Mouse (Mus musculus) forebrain, embryonic 15.5 days (tissue): Measurements from ENCODE around the gene Taf6l. TPM values are rescaled to one million over a fixed set of nuclear protein-coding genes. Genes with fewer than 3 reads are reported as not detected.

Source experiments
- ATAC-seq: fragments of 200-750 bp; cut with Nextera tagmentation; replicated peaks from 2 replicates; pipeline ENCODE4 v1.8.0; 2017; ENCODE audit warnings: mild to moderate bottlenecking, moderate TSS enrichment, moderate library complexity
- H3K27ac ChIP-seq: fragments of 300-500 bp; sonication (generic); replicated peaks from 2 replicates; pipeline ENCODE4 v1.5.1; 2015; ENCODE audit warnings: mild to moderate bottlenecking, inconsistent platforms
- H3K27me3 ChIP-seq: fragments of 300-500 bp; sonication (generic); 2 replicates; pipeline ENCODE4 v1.6.1; 2015; ENCODE audit warnings: inconsistent platforms
- H3K36me3 ChIP-seq: fragments of 300-500 bp; sonication (generic); 2 replicates; pipeline ENCODE4 v1.6.1; 2015; ENCODE audit warnings: mild to moderate bottlenecking, inconsistent platforms
- H3K4me1 ChIP-seq: fragments of 300-500 bp; sonication (generic); 2 replicates; pipeline ENCODE4 v1.6.1; 2015; ENCODE audit warnings: inconsistent platforms
- H3K4me2 ChIP-seq: fragments of 300-500 bp; sonication (generic); replicated peaks from 2 replicates; pipeline ENCODE4 v1.6.1; 2015; ENCODE audit warnings: mild to moderate bottlenecking, inconsistent platforms
- H3K4me3 ChIP-seq: fragments of 300-500 bp; sonication (generic); 2 replicates; pipeline ENCODE4 v1.5.1; 2015; ENCODE audit warnings: mild to moderate bottlenecking, inconsistent platforms
- H3K9ac ChIP-seq: fragments of 300-500 bp; sonication (generic); replicated peaks from 2 replicates; pipeline ENCODE4 v1.6.1; 2015; ENCODE audit warnings: mild to moderate bottlenecking, inconsistent platforms
- H3K9me3 ChIP-seq: fragments of 300-500 bp; sonication (generic); 2 replicates; pipeline ENCODE4 v1.6.1; 2016; ENCODE audit warnings: inconsistent platforms
- WGBS: fragments of 180-500 bp; shearing (Covaris S2); methylation state at CpG from one replicate; pipeline ENCODE4 v1.1.7; 2015; ENCODE audit warnings: mixed read lengths; 5-methylcytosine and 5-hydroxymethylcytosine counted together
- polyA plus RNA-seq: library from polyadenylated mRNA; unstranded; fragments of >200 nt; fragmentation: Nextera tagmentation; extraction: Ambion mirVana; gene quantifications from 2 replicates; pipeline ENCODE4 v1.2.1, GENCODE M21; 2015

Taf6l gene
- polyA plus RNA-seq, 1 experiment from 2014 or later, result 32.2 TPM

DNA sequence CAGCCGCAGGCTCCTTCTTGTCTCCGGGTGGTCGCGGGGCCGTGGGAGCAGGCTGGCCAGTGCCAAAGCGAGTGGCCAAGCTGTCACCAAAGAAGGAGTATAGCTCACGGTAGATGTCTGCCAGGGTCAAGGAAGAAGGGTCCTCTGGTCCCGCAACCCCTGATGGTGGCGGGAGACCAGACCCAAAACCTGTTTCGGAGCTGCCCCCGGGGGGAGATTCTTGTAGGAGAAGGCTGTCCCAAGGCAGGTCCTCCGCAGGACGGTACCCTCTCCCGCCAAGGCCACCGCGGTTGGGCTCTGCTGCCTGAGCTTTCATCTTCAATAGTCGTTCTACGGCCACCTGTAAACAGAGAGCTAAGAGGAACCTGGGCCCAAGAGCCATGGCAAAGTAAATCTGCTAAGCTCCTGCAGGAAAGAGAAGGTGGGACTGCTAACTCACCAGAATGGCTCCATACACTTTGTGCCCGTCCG is 11.2 kb downstream of the Taf6l start:
- Histone ChIP-seq H3K36me3 (peaks cover 27% of the 10 kb centered on the region), H3K4me1 (peaks cover 45% of the 10 kb centered on the region), H3K4me2 (peak overlapping the region; percentile 80), H3K27ac (peak overlapping the region; percentile 99), H3K9ac (peak overlapping the region; percentile 91), H3K4me3 (peak overlapping the region; percentile 77), H3K9me3 (no peaks in the 10 kb centered on the region), H3K27me3 (no peaks in the 10 kb centered on the region)
- ATAC-seq, result no peak; the same call in 1 of the 2 replicates
- 5% methylated on average over 20 of the region's 20 CpGs for WGBS

DNA sequence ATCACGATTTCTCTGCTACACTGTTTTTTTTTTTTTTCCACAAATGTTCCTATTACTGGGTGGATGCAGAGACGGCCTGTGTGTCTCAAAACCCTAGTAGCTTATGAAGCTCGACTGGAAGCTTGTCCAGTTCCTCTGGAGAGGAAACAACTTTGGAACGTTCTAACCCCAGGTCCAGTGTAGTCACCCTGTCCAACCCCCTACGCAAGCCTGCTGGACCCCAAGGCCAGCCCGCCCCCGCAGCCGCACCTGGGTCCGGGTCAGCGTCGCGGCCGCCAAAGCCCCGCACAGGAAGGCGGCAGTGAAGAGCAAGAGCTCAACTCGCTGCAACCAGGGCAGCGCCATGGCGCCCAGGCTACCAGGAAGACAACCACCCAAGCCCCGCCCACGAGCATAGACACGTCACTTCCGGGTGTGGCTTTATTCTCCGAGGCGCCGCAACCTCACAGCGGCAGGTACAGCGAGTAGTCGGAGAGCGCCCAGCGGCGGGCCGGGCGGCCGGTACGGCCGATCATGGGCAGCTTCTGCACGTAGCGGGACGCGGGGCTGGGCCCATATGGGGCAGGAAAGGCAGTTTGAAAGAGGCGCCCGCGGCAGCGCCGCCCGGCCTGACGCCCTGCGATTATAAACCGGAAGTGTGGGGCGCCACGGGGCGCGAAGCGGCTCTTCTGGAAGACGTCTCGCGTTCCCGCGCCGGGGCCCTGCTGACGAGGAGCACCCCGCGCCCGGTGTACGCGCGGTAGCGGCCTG is 12.0 kb downstream of the Taf6l start, which contains the start of gene Tmem179b:
Gene Tmem179b (minus strand): TSS at position 382 of the 750 bp plus-strand sequence.
- Histone ChIP-seq H3K27me3 (no peaks in the 10 kb centered on the region), H3K9ac (peak within 1 kb of the TSS; percentile 91), H3K4me3 (peak within 1 kb of the TSS; percentile 77), H3K9me3 (no peaks in the 10 kb centered on the region), H3K36me3 (peaks cover 33% of the 10 kb centered on the region), H3K27ac (peak within 1 kb of the TSS; percentile 99), H3K4me2 (peak within 1 kb of the TSS; percentile 80), H3K4me1 (peaks cover 45% of the 10 kb centered on the region)
- under 1% methylated on average over 68 of the region's 68 CpGs for WGBS
- ATAC-seq, result peak; percentile 95

DNA sequence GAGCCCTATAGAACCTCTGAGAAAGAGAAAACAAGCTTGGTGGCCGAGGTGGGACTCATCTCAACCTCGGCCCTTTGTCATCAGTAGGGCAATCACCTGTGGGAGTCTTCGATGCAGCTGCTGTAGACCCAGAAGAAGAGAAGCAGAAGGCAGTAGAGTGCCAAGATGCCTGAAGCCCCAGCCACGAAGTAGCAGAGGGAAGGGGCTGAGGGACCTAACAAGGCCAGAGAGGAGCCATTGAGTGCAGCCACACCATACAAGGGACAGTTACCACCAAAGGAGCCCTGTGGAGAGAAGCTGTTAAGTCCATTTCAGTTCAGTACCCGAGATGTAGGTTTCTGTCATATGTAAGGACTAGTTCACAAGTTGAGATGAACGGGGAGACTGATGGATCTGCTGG is 12.8 kb downstream of the Taf6l start:
- Histone ChIP-seq H3K27me3 (no peaks in the 10 kb centered on the region), H3K27ac (peak overlapping the region; percentile 99), H3K4me3 (peak overlapping the region; percentile 77), H3K9me3 (no peaks in the 10 kb centered on the region), H3K4me2 (peak overlapping the region; percentile 80), H3K36me3 (peaks cover 37% of the 10 kb centered on the region), H3K4me1 (peaks cover 45% of the 10 kb centered on the region), H3K9ac (peak overlapping the region; percentile 91)
- no peak for ATAC-seq
- WGBS, result 67% methylated on average over 6 of the region's 6 CpGs

DNA sequence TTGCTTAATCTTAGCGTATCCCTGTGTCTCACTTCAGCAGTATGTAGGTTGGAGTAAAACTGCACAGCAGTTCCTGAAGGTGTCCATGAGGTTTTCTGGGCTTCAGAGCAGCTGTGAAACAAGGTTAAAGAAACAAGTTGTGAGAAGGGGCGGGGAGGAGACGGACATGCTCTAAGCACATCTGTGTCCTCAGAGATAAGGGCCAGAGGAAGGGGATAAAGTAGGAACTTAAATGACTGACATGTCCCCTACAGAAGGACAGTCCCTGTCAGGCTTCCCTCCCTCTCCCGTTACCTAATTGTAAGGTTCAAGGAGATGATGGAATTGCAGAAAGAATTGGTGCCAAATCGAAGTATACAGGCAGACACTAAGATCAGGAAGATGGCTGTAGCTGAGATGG is 13.2 kb downstream of the Taf6l start:
- peaks cover 37% of the 10 kb centered on the region for H3K36me3 ChIP-seq
- 90% methylated on average over 5 of the region's 5 CpGs for WGBS
- H3K27ac ChIP-seq, result peak overlapping the region; percentile 99
- H3K9me3 ChIP-seq, result no peaks in the 10 kb centered on the region
- H3K4me1 ChIP-seq, result peaks cover 45% of the 10 kb centered on the region
- H3K4me2 ChIP-seq, result peak overlapping the region; percentile 80; the same call in 1 of the 2 replicates
- no peak for ATAC-seq
- peak overlapping the region; percentile 77; the same call in 1 of the 2 replicates for H3K4me3 ChIP-seq
- 0 out of 2 replicates have a peak overlapping the region, but pooled peaks have one; percentile 91 for H3K9ac ChIP-seq
- H3K27me3 ChIP-seq, result no peaks in the 10 kb centered on the region

DNA sequence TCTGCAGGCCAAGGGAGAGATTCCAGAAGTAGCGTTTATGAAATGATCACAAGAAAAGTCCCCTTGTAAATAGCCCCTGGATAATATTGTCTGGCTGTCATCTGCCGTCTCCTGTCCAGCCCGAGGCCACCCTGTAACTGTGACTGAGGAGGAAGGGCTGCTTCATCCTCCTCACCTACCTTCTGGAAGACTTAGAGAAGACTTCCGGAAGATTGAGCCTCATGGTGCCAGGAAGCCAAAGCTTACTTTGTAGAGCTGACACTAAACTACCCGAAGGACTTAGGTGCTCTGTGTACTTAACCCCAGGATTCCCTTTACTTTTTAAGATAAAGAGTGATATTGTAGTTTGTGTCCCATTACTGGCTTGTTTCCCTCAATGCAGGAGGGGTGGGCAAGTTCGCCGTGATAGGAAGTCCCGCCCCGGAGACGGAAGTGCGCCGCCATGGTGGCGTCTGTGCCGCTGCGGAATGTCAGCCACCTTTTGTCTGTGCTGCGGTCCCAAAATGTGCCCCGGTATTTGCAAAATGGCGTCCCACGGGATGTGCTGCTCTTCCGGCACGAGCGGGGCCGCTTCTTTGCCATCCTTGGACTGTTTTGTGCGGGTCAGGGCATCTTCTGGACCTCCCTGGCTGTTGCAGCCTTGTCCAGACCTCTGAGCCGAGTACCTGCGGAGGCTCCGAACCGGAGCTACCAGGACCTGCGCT is 15.5 kb downstream of the Taf6l start, which contains the start of gene Tmem223:
Gene Tmem223 (plus strand): TSS at position 430 of the 704 bp plus-strand sequence.
- H3K36me3 ChIP-seq, result peaks cover 57% of the 10 kb centered on the region
- H3K9ac ChIP-seq, result peak within 1 kb of the TSS; percentile 95
- no peaks in the 10 kb centered on the region for H3K9me3 ChIP-seq
- WGBS, result 17% methylated on average over 29 of the region's 29 CpGs
- H3K27ac ChIP-seq, result peak within 1 kb of the TSS; percentile 92
- H3K4me3 ChIP-seq, result peak within 1 kb of the TSS; percentile 77
- H3K4me1 ChIP-seq, result peaks cover 41% of the 10 kb centered on the region
- ATAC-seq, result peak; percentile 64
- H3K4me2 ChIP-seq, result peak within 1 kb of the TSS; percentile 58
- no peaks in the 10 kb centered on the region for H3K27me3 ChIP-seq

DNA sequence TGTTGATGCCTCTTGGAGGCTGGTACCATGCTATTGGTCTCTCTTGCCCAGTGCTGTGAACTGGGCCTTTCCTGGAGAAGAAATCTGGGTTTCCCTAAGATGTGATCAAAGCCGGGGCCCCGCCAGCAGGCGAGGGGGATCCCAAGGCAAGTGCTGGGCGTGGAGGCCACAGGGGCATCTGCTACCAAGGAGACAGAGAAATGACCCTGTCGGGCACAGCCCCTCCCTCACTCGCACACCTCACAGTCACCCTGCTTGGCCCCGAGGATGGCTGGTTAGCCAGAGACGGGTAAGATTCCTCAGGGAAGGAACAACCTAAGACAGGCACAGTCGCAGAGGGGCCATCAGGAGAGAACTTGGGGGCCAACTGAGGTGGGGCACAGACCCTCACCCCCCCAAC is 20.7 kb downstream of the Taf6l start:
- no peak overlapping the region for H3K4me2 ChIP-seq
- no peak overlapping the region for H3K9ac ChIP-seq
- no peaks in the 10 kb centered on the region for H3K27me3 ChIP-seq
- peaks cover 81% of the 10 kb centered on the region for H3K36me3 ChIP-seq
- H3K4me3 ChIP-seq, result no peak overlapping the region
- H3K9me3 ChIP-seq, result no peaks in the 10 kb centered on the region
- no peak overlapping the region for H3K27ac ChIP-seq
- 95% methylated on average over 9 of the region's 9 CpGs for WGBS
- ATAC-seq, result no peak
- H3K4me1 ChIP-seq, result peaks cover 5% of the 10 kb centered on the region

DNA sequence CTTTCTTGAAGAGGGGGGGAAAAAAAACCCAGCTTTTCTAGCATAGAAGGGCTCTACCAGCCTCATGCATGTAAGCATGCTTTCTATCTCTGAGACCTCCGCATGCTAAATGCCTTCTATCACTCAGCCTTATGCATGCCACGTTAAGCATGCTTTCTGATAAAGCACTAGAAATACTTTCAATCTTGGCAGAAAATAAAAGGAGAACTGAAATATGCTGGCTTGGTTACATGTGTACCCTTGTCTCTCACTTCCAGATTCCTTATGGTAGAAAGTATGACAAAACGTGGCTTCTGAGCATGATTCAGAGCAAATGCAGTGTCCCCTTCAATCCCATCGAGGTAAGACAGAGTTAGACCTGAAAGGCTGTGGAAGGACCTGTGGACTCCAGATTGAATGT is 22.9 kb downstream of the Taf6l start:
- Histone ChIP-seq H3K4me3 (no peak overlapping the region), H3K9ac (no peak overlapping the region), H3K9me3 (no peaks in the 10 kb centered on the region), H3K27ac (no peak overlapping the region), H3K4me1 (peaks cover 8% of the 10 kb centered on the region), H3K36me3 (peaks cover 62% of the 10 kb centered on the region), H3K4me2 (no peak overlapping the region), H3K27me3 (no peaks in the 10 kb centered on the region)
- WGBS, result 93% methylated on average over 4 of the region's 4 CpGs
- no peak for ATAC-seq

DNA sequence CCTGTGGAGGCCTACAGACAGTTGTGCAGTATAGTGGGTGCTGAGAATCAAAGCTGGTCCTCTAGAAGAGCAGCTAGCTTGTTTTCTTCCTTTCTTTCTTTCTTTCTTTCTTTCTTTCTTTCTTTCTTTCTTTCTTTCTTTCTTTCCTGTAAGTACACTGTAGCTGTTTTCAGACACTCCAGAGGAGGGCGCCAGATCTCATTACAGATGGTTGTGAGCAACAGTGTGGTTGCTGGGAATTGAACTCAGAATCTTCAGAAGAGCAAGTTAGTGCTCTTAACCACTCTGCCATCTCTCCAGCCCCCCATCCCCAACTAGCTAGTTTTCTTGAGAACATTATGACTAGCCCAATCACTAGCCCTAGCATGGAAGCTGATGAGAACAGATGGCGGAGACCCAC is 25.5 kb downstream of the Taf6l start:
- H3K4me3 ChIP-seq, result no peak overlapping the region
- H3K4me1 ChIP-seq, result peaks cover 23% of the 10 kb centered on the region
- 88% methylated on average over 2 of the region's 2 CpGs for WGBS
- ATAC-seq, result no peak
- no peak overlapping the region for H3K4me2 ChIP-seq
- no peak overlapping the region for H3K9ac ChIP-seq
- peaks cover 37% of the 10 kb centered on the region for H3K36me3 ChIP-seq
- no peaks in the 10 kb centered on the region for H3K27me3 ChIP-seq
- no peaks in the 10 kb centered on the region for H3K9me3 ChIP-seq
- H3K27ac ChIP-seq, result no peak overlapping the region

DNA sequence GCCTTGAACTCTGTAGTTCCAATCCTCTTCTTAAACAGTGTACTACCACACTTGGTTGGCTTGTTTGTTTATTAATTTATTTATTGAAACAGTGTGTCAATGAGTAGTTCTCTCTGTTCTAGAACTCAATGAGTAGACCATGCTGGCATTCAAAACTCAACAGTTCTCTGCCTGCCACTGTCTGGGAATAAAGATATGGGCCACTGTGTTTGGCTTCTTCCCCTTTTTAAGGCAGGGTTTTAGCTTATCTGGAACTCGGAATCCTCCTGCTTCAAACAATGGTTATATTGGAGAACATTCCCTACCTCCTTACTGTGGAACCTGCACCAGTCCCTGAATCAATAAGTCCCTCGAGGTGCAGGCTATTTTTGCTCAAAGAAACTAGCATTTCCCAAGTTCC is 27.3 kb downstream of the Taf6l start:
- no peak overlapping the region for H3K27ac ChIP-seq
- no peaks in the 10 kb centered on the region for H3K9me3 ChIP-seq
- H3K27me3 ChIP-seq, result no peaks in the 10 kb centered on the region
- no peak overlapping the region for H3K4me2 ChIP-seq
- ATAC-seq, result no peak
- H3K4me1 ChIP-seq, result peaks cover 28% of the 10 kb centered on the region
- H3K4me3 ChIP-seq, result no peak overlapping the region
- H3K9ac ChIP-seq, result no peak overlapping the region
- peaks cover 27% of the 10 kb centered on the region for H3K36me3 ChIP-seq
- 93% methylated on average over 2 of the region's 2 CpGs for WGBS

DNA sequence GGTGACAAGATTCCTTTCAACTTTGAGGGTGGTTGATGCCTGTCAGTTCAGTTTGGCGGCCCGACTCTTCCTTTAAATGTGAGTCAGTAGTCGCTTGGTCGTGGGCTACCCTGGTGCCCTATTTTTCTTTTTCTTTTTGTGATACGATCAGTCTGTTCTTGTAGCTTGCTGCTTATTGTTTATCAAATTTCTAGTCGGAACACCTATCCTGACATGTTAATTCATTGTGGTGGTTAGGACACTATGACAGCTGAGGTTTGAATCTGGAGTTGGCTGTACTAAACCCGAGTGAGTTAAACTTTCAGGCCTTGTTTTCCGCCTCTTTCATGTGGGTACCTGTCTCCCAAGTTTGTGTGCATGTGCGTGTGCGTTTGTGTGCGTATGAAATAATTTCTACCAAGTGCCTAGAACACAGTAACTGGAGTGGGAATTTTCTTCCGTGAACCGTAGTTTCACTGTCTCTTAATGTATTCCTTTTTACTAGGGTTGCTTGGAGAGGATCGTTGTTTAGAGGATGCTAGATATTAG is 28.7 kb downstream of the Taf6l start:
- ATAC-seq, result no peak
- peak overlapping the region; percentile 55 for H3K4me2 ChIP-seq
- WGBS, result 4% methylated on average over 14 of the region's 14 CpGs
- peaks cover 25% of the 10 kb centered on the region for H3K36me3 ChIP-seq
- no peaks in the 10 kb centered on the region for H3K9me3 ChIP-seq
- peak overlapping the region; percentile 74 for H3K4me3 ChIP-seq
- H3K27me3 ChIP-seq, result no peaks in the 10 kb centered on the region
- H3K9ac ChIP-seq, result peak overlapping the region; percentile 85
- H3K4me1 ChIP-seq, result peaks cover 28% of the 10 kb centered on the region
- peak overlapping the region; percentile 82; the same call in 1 of the 2 replicates for H3K27ac ChIP-seq

DNA sequence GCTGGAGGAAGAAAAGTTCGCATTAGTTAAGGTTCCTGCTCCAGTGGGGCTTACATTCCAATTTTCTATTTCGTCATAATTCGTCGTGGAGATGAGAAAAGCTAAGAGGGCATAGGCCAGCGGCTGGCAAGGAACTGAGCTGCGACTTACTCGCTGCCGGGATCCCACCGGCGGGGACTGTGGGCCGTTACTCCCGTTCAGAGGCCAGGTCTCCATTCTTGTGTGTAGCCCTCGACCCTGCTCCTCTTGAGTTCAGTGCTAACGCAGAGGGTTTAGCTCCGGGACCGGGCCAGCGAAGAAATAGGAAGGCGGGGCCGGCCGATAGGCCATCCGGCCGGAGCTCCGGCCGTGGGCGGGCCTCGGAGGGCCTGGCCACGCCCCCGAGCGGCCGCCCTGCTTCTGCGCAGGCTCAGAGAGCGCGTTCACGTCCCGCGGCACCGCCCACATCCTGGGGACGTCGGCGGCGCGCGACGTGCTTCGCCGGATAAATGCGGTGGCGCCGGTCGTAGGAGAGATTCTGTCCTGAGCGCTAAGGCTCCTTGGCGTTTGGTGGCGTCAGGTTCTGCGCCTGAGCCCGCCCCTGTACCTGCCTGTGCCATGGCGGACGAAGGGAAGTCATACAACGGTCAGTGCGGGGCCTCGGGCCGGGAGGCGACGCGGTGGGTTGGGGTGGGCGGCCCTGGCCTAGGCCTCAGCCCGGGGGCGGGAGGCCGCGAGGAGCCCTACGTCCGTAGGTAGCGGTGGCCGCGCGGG is 29.4 kb downstream of the Taf6l start, which contains the start of gene Nxf1:
Gene Nxf1 (plus strand): TSS at position 439 of the 753 bp plus-strand sequence.
- whole genome bisulfite sequencing, result under 1% methylated on average over 75 of the region's 75 CpGs
- Histone ChIP-seq H3K4me2 (peak within 1 kb of the TSS; percentile 56), H3K9me3 (no peaks in the 10 kb centered on the region), H3K9ac (peak within 1 kb of the TSS; percentile 85), H3K36me3 (peaks cover 28% of the 10 kb centered on the region), H3K4me1 (peaks cover 28% of the 10 kb centered on the region), H3K27ac (peak within 1 kb of the TSS; percentile 82), H3K27me3 (no peaks in the 10 kb centered on the region), H3K4me3 (peak within 1 kb of the TSS; percentile 74)
- ATAC-seq, result peak; percentile 94
